Mouse (Mus musculus): ENCODE data around the gene Pin1.
"Not testable (repeated sequence)": the region's sequence is repeated elsewhere in the genome, so short reads cannot be mapped to it uniquely, and the experiment has no call there.

Gene Pin1

GRCm38 (mm10) chr9:20662325-20662724 is 10.4 kb downstream of the Pin1 start:
- no peak for DNase-seq (ENCODE audit: low read depth)

DNA sequence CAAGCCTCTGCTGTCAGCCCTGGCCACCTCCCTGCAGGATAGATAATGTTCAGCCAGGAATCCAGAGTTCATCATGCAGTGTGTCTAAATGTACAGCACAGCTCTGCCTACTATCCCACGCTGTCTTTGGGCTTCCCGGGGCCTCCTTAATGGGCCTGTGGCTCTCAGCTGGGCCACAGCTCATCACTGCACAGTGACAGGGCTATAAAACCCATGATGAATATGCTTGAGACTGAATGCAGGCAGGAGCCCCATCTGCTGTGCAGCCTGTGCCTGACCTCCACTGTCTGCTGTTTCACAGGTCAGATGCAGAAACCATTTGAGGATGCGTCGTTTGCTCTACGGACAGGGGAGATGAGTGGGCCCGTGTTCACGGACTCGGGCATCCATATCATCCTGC is 11.0 kb downstream of the Pin1 start:
- no peak for DNase-seq (ENCODE audit: low read depth)

- no peak for DNase-seq (ENCODE audit: low read depth)
Observed at GRCm38 (mm10) chr9:20663956-20664355, 12.1 kb downstream of the Pin1 start.

DNA sequence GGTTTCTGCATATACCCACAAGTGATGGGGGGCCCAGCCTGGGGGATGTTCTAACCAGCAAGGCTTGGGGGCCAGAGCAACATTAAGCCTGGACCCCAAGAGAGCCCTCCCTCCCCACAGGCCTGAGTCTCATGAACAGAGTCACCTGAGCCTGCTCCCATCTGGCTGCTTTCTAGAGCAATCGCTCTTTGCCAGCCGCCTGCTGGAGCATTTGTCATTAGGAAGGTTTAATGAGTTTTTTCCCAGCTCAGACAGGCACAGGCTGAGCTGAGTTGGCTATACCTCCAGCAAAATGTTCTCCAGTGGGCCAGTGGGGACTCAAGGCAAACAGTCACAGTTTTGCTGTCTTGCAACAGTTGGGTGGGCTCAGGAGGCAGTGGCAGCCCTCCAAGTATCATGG is 12.5 kb downstream of the Pin1 start:
- DNase-seq (ENCODE audit: low read depth) = no peak

- no peak for DNase-seq (ENCODE audit: low read depth)
Observed at GRCm38 (mm10) chr9:20664982-20665637, 13.2 kb downstream of the Pin1 start.

DNA sequence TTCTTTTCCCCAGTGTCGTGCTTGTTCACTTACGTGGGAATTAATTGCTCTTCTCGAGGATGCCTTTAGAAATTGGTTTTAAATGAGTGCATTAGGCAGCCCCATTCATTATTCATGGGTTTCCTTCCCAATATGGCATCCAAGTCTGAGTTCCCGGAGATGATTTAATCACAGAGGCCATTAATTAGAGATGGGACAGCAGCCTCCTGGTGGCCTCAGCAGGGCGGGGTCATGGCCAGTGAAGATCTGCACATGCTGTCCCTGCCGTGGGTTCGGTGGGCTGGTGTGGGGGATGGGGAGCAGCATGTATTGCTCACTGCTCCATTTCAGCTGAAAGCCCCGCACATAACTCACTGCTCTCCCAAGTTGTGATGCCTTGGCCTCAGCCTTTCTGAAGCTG is 14.0 kb downstream of the Pin1 start:
- DNase-seq (ENCODE audit: low read depth) = no peak

GRCm38 (mm10) chr9:20666510-20667034 is 14.7 kb downstream of the Pin1 start:
- no peak for DNase-seq (ENCODE audit: low read depth)

GRCm38 (mm10) chr9:20668065-20668464 is 16.2 kb downstream of the Pin1 start:
- DNase-seq (ENCODE audit: low read depth) = no peak

GRCm38 (mm10) chr9:20672047-20672446 is 20.2 kb downstream of the Pin1 start:
- no peak for DNase-seq (ENCODE audit: low read depth)

GRCm38 (mm10) chr9:20677892-20678291 is 26.0 kb downstream of the Pin1 start:
- DNase-seq (ENCODE audit: low read depth) = no peak

- DNase-seq (ENCODE audit: low read depth) = no peak
Observed at GRCm38 (mm10) chr9:20680378-20680958, 28.6 kb downstream of the Pin1 start.

- no peak for DNase-seq (ENCODE audit: low read depth)
Observed at GRCm38 (mm10) chr9:20681546-20682388, 29.9 kb downstream of the Pin1 start.

GRCm38 (mm10) chr9:20682389-20682722 is 30.5 kb downstream of the Pin1 start:
- DNase-seq (ENCODE audit: low read depth) = no peak

GRCm38 (mm10) chr9:20685081-20685861 is 33.4 kb downstream of the Pin1 start:
- no peak for DNase-seq (ENCODE audit: low read depth)

GRCm38 (mm10) chr9:20689403-20689802 is 37.5 kb downstream of the Pin1 start:
- no peak for DNase-seq (ENCODE audit: low read depth)

DNA sequence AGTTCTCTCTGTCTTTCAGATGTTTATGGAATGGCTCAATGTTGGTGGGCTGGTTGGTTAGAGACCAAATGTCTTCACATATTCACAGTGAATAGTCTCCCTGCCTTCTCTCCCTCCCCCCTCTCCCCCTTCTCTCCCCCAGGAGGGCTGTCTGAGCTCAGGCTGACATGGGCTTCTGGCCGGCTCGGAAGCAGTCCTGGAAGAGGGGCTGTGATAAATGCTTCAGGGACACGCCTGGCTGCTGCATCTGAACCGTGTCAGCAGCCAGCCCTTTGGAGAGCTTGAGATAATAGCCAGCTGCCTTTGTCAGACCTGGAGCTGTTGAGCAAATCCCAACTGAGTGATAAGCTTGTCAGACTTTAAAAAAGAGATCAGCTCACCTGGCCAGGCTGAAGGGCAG is 38.0 kb downstream of the Pin1 start:
- no peak for DNase-seq (ENCODE audit: low read depth)

DNA sequence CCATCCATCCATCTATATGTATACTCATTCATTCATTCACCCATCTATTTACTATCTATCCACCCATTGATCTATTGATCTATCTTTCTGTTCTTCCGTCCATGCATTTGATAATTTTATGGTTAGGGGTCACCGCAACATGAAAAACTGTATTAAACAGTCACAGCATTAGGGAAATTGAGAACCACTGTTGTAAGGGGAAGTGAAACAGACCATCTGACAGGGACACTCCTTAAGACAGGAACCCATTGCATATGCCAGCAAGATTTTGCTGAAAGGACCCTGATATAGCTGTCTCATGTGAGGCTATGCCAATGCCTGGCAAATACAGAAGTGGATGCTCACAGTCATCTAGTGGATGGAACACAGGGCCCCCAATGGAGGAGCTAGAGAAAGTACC is 38.6 kb downstream of the Pin1 start:
- not testable (repeated sequence) for DNase-seq (ENCODE audit: low read depth)

- no peak for DNase-seq (ENCODE audit: low read depth)
Observed at GRCm38 (mm10) chr9:20692863-20693262, 41.0 kb downstream of the Pin1 start.

DNA sequence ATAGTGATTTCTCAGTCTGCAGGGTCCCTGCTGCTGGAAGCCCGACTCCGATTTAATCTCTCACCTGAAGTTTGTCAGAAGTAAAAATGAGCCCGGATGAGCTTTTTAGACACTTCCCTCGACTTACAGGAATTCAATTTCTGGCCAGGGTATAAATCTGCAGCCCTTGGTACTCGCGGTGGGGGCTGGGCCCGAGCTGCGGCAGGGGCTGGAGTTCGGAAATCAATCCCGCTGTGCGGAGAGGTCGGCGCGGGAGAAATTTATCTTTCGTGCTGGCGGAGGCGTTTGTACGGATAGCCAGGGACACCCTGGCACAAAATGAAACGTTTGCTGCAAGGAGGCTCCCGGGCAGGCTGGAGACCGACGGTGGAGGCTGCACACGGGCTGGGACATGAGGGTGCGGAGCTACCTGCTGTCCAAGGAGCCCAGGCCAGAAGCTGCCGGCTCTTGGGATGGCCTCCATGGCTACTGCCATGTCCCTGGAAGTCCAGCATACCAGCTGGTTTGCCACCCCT is 42.9 kb downstream of the Pin1 start:
- DNase-seq (ENCODE audit: low read depth) = no peak

- no peak for DNase-seq (ENCODE audit: low read depth)
Observed at GRCm38 (mm10) chr9:20696107-20696712, 44.3 kb downstream of the Pin1 start.

DNA sequence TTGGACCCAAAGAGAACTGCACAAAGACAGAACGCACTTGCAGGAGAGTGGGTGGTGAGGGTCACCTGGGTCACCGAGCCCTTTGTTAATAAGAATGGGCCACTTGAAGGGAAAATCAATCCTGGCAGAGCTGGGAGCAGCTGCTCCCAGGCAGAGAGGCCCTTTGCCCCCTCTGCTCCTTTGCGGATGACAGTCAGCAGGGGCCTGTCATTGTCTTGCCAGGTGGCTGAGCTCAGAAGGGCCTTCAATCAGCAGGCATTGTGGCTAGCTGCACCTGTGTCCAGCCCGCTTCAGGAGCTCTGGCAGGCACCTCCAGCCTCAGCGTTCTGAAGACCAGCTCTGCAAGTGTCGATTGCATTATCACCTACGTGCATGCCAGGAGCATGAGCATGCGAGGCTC is 45.6 kb downstream of the Pin1 start:
- DNase-seq (ENCODE audit: low read depth) = no peak
